Mouse (Mus musculus) thymus, postnatal 36 days (tissue): ENCODE data around the gene Mtfmt.

Experiments
- DNase-seq, 2 experiments: peaks; one replicate each; pipeline ENCODE4 v3.0.0; 2022; ENCODE audit warnings: mixed read lengths in 2 of 2

The Mtfmt gene

DNA sequence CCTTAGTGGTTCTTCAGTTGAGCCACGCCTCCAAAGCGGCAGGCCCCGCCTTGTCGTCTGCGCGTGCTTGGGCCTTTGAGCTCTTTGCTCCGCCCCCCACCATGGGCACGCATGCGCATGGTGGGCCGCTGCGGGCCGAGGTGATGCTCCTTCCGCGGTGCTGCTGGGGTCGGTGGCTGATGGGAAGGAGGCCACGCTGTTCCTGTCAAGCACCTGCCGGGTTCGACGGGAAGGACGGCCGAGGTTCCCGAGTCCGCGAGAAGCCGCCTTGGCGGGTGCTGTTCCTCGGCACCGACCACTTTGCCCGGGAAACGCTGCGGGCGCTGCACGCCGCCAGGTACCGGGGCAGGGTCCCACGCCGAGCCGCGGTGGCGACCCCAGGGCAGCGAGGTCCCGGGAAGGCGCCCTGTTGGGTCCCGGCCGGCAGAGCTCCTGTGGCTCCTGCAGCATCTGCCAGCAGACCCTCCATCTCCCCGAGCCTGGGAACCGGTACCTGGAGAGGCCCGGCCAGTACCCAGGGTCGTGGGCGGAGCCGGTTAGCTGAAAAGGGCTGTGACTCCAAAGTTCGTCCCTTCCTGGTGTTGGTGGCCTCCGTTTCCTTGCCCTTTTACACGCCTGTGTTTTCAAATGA is at the start of gene Mtfmt:
Gene Mtfmt, plus strand, starts transcription at position 112 of the 631 bp plus-strand sequence.
- DNase-seq = peak; percentile 97 to 98

- no peak for DNase-seq
These were observed 49.0 kb upstream of the Mtfmt start for GRCm38 (mm10) chr9:65386373-65387140.

GRCm38 (mm10) chr9:65390752-65391612 is 44.6 kb upstream of the Mtfmt start:
- DNase-seq = no peak

DNA sequence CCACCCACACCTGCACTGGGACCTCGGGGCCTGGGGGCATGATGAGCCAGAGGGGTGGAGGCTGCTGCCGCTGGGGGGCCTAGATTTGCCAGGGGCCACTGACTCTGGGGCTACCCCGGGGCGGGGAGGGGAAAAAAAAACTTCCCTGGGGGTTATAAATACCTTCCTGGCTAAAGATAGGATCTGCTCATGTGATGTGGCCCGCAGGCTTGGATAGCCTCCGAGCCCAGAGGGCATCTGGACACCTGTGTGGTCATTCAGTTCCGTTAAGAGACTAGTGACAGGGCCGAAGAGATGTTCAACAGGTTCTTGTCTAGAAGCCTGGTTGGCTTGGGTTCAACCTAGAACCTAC is 44.0 kb upstream of the Mtfmt start, which contains the start of gene Kbtbd13:
Gene Kbtbd13, minus strand, starts transcription at position 40 of the 352 bp plus-strand sequence.
- no peak for DNase-seq

- DNase-seq = peak; percentile 54 to 59
These were observed 42.8 kb upstream of the Mtfmt start for GRCm38 (mm10) chr9:65392638-65393364.

- DNase-seq = no peak
These were observed 42.0 kb upstream of the Mtfmt start for GRCm38 (mm10) chr9:65393606-65394005.

DNA sequence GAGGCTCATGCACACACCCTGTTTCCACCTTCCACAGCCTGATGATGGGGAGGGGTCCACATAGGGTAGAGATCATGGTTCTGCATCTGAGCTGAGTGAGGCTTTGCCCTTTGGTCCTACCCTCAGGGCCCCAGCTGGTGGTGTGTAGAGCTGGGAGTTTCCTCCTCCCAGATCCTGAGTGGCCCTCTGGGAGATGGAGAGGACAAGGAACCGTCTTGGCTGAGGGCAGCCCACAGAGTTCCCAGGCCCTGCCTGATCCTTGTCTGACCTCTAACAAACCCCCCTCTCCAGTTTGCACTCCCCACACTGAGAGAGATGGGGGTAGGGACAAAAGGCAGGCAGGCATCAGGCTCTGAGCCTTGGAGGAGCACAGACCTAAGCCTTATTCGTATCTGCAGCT is 41.2 kb upstream of the Mtfmt start:
- no peak for DNase-seq

DNA sequence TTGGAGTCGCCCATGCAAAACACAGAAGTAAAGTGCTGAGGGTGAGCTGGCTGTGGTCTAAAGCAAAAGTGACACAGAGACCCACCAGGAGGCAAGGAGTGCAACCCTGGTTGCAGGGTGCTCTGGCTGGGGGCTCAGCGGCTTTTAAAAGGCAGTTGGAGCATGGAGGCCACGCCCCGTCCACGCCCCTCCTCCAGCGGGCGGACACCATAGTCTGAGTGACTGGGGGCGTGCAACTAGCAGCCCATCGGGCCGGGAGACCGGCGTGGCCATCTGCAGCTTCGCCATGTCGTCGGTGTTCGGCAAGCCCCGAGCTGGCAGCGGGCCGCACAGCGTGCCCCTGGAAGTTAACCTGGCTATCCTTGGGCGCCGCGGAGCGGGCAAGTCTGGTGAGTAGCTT is 37.3 kb upstream of the Mtfmt start, which contains the start of gene Rasl12:
Gene Rasl12, plus strand, starts transcription at position 228 of the 400 bp plus-strand sequence.
- peak; percentile 64 to 66 for DNase-seq

DNA sequence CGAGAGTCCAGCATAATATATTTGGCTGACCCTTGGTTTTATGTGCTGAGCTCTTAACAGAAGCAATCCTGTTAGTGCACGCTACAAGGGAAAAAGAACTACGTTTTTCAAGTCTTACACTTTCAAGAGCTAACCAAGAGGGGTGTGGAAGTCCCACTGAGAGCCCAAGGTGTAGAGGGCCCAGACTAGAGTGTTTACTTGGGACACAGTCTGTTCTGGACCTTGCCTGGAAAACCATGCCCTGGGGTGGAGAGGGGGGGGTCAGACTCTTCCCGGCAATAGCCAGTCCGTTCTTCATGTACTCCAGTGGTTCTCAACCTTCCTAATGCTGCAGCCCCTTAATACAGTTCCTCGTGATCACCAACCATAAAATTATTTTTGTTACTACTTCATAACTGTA is 35.6 kb upstream of the Mtfmt start:
- DNase-seq = no peak

GRCm38 (mm10) chr9:65404331-65405183 is 31.0 kb upstream of the Mtfmt start:
- DNase-seq = no peak

DNA sequence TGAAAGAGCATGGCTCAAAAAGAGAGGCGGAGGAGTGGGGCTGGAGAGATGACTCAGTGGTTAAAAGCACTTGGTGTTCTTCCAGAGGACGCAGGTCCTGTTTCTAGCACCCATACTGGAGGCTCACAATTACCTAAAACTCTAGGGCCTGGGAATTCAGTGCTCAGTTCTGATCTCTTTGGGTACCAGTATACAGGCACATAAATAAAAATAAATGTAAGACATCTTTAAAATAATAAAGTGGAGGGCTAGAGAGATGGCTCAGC is 30.5 kb upstream of the Mtfmt start:
- no peak for DNase-seq

- no peak for DNase-seq
These were observed 28.3 kb upstream of the Mtfmt start for GRCm38 (mm10) chr9:65407327-65407726.

- DNase-seq = no peak
These were observed 27.7 kb upstream of the Mtfmt start for GRCm38 (mm10) chr9:65407861-65408260.

- no peak for DNase-seq
These were observed 26.7 kb upstream of the Mtfmt start for GRCm38 (mm10) chr9:65408871-65409295.

GRCm38 (mm10) chr9:65410378-65410777 is 25.2 kb upstream of the Mtfmt start:
- DNase-seq = no peak

GRCm38 (mm10) chr9:65411326-65411725 is 24.3 kb upstream of the Mtfmt start:
- no peak for DNase-seq

DNA sequence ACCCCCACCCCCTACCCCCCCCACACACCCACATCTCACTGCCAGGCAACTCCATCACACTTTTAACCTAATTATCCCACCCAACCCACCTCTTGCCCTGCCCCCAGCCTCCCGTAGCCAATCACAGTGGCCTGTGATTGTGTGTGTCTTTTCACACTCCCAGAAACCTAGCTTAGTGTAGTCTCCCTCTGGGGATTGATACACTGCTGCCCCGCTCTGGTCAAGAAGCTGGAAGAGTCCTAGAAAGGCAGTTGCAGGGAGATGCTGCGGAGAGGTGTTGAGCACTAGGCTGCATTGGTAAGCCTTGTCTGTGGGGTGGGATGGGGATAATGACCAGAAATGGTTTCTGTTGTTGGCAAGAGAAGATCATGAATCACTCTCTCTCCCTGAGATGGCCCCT is 17.8 kb upstream of the Mtfmt start:
- no peak for DNase-seq

DNA sequence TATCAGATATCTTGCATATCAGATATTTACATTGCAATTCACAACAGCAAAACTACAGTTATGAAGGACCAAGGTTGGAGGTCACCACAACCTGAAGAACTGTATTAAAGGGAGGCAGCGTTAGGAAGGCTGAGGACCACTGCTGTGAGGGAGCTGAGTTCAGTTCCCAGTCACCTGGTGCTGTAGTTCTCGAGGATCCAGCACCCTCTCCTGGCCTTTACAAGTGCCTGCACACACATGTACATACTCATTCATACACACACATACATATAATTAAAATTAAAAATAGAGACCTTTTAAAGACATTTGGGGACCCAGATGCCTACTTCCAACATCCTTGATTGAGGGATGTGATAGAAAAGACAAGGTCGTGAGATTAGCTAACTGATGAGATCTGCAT is 15.9 kb upstream of the Mtfmt start:
- no peak for DNase-seq

DNA sequence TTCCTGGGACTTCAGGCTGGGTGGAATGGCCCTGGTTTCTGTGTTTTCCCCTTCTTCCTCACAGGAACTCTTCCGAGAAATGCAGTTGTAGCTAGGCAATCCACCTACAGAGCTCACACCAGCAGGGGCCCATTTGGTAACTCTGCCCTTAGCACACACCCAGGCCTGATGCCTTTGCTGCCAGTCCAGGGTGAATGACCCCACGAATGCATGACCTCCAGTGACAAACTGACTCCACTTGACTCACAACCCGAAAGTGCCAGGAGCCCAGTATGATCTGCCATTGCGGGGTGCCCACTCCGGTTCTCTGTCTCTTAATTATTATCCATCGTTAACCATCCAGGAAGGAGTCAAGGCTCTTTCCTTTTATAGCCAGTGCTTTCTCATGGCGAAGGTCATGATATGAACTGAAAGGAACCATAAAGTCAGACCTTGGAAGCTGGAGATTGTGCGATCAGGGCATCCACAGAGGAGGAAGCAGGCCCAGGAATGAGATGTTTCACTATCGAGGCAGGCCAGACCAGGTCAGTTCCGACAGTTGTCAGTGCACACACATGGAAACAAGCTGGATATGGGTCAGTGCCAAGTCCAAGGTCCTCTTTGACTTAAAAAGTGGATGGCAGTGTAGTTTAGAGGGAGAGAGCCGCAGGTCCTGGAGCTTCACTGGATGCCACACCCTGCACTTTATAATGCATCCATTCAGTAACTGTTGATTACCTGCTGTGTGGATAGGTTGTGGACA is 12.7 kb upstream of the Mtfmt start, which contains the start of gene Slc51b:
Gene Slc51b, minus strand, starts transcription at position 196 of the 742 bp plus-strand sequence.
- no peak for DNase-seq

DNA sequence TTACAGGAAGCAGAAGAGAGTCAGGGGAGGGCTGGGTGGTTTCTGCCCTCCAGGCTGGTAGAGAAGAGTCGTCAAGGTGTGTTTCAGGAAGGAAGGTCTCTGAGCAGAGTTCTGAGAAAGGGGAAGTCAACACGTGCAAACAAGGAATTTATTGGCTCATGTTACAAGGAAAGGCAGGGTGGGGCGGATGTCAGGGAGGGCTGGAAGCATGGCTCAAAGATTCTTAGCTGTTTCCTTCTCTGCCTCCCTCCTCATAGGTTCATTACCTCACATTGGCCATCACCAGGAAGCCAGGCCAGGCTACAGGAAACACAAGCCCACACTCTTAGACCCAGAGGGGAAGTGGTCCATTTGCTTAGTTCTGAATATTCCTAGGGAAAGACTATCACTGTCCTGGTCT is 11.2 kb upstream of the Mtfmt start:
- no peak for DNase-seq

- DNase-seq = no peak
These were observed 8.1 kb upstream of the Mtfmt start for GRCm38 (mm10) chr9:65427511-65427910.
